Mouse (Mus musculus): ENCODE results near the gene Psma7.
A peak's percentile ranks its signal among the peaks of the same experiment; 100 is the strongest.

Gene Psma7

GRCm38 (mm10) chr2:180005656-180006351 is 36.4 kb downstream of the Psma7 start:
- no peak for DNase-seq (ENCODE audit: low read depth, low spot score)

- no peak for DNase-seq (ENCODE audit: low read depth, low spot score)
Measured at GRCm38 (mm10) chr2:180001635-180002034, 40.6 kb downstream of the Psma7 start.

GRCm38 (mm10) chr2:179998431-179998830 is 43.8 kb downstream of the Psma7 start:
- peak; percentile 43 for DNase-seq (ENCODE audit: low read depth, low spot score)

- DNase-seq (ENCODE audit: low read depth, low spot score), result no peak
Measured at GRCm38 (mm10) chr2:179993071-179993470, 49.2 kb downstream of the Psma7 start.

- DNase-seq (ENCODE audit: low read depth, low spot score), result no peak
Measured at GRCm38 (mm10) chr2:179989098-179989497, 53.1 kb downstream of the Psma7 start.

- DNase-seq (ENCODE audit: low read depth, low spot score), result no peak
Measured at GRCm38 (mm10) chr2:179986437-179987022, 55.7 kb downstream of the Psma7 start.

All from 3T3-L1 (cell line).